Mouse (Mus musculus) cortical plate, adult 2 months (tissue): Measurements from ENCODE around the gene Olfr1250. TPM values are rescaled to one million over a fixed set of nuclear protein-coding genes. Genes with fewer than 3 reads are reported as not detected.
"Not testable (repeated sequence)": the region's sequence is repeated elsewhere in the genome, so short reads cannot be mapped to it uniquely, and the experiment has no call there.

Experiments used
- H3K27ac ChIP-seq: fragments of 200-500 bp; 2 replicates; pipeline ENCODE4 v1.5.1; 2012; ENCODE audit warnings: low read length, control low read depth, inconsistent platforms; ENCODE audit not compliant: insufficient read depth
- H3K4me1 ChIP-seq: fragments of 200-500 bp; 2 replicates; pipeline ENCODE4 v1.6.1; 2011; ENCODE audit warnings: low read length; ENCODE audit not compliant: control insufficient read depth, insufficient read depth
- H3K4me3 ChIP-seq: fragments of 200-500 bp; 2 replicates; pipeline ENCODE4 v1.5.1; 2011; ENCODE audit warnings: mild to moderate bottlenecking, low read length, control low read depth; ENCODE audit not compliant: insufficient read depth
- CTCF ChIP-seq: fragments of 200-500 bp; IDR thresholded peaks from 2 replicates; pipeline ENCODE4 v1.5.1; 2011; ENCODE audit warnings: mild to moderate bottlenecking, control low read depth, low read length; ENCODE audit not compliant: insufficient read depth; ENCODE audit errors: extremely low read depth
- POLR2A ChIP-seq: fragments of 200-500 bp; IDR thresholded peaks from 2 replicates; pipeline ENCODE4 v1.6.1; 2011; ENCODE audit warnings: mild to moderate bottlenecking, low read length, control low read depth; ENCODE audit not compliant: insufficient read depth; ENCODE audit errors: extremely low read depth
- polyA plus RNA-seq: library from polyadenylated mRNA; depleted of rRNA; stranded (reverse); fragments of >200 nt; gene quantifications from 2 replicates; pipeline ENCODE4 v1.2.3, GENCODE M21; 2012; rRNA removed

Olfr1250 gene
- polyA plus RNA-seq, result not detected in 2 replicates

GRCm38 (mm10) chr2:89661367-89661766, at the start of gene Olfr1250:
Gene Olfr1250 (minus strand): TSS chr2:89661467.
- no peaks in the 10 kb centered on the region for H3K4me1 ChIP-seq
- TF ChIP-seq CTCF (no peak), POLR2A (no peak)

GRCm38 (mm10) chr2:89691980-89692379, 30.7 kb upstream of the Olfr1250 start:
- Histone ChIP-seq H3K4me3 (no peak overlapping the region), H3K4me1 (no peaks in the 10 kb centered on the region), H3K27ac (no peak overlapping the region)
- no peak for TF ChIP-seq CTCF
- TF ChIP-seq POLR2A, result no peak

More at GRCm38 (mm10) chr2:89661367-89661766, at the start of gene Olfr1250:
- H3K27ac ChIP-seq, result no peak within 1 kb of the TSS
- H3K4me3 ChIP-seq, result no peak within 1 kb of the TSS

GRCm38 (mm10) chr2:89671836-89672235, 10.6 kb upstream of the Olfr1250 start, which contains the start of gene Olfr1251:
Gene Olfr1251 (minus strand): TSS chr2:89671936.
- Histone ChIP-seq H3K4me3 (no peak within 1 kb of the TSS), H3K4me1 (no peaks in the 10 kb centered on the region), H3K27ac (no peak within 1 kb of the TSS)
- TF ChIP-seq POLR2A (no peak), CTCF (no peak)

GRCm38 (mm10) chr2:89634883-89635282, 26.4 kb downstream of the Olfr1250 start, which contains the start of gene Olfr1249:
Gene Olfr1249 (minus strand): TSS chr2:89634983.
- no peak for TF ChIP-seq POLR2A
- TF ChIP-seq CTCF, result no peak
- no peak within 1 kb of the TSS for H3K4me3 ChIP-seq
- no peaks in the 10 kb centered on the region for H3K4me1 ChIP-seq
- H3K27ac ChIP-seq, result no peak within 1 kb of the TSS

GRCm38 (mm10) chr2:89618145-89618544, 43.1 kb downstream of the Olfr1250 start, which contains the start of gene Olfr1248:
Gene Olfr1248 (minus strand): TSS chr2:89618245.
- H3K4me1 ChIP-seq, H3K4me3 ChIP-seq: not testable (repeated sequence)

DNA sequence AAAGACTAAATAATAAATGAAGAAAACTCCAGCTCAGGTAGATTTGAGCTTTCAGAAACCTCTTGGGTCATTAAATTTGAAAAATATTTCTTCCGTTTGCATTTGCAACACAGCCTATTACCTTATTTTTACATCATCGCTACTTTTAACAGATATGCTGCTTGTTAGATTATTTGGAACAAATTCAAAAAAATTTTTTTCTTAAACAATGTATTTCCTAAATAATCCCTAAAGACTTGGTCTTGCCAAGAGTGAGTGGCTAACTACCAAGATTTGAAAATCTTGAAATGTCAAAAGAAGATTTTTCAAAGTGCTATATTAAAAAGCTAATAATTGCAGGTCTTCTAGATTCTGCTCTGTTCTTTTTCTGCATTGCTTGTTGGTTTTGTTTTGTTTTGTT, 47.2 kb downstream of the Olfr1250 start, which contains the start of gene Olfr1247:
Olfr1247 (minus strand) TSS at position 101 of the 400 bp plus-strand sequence.
- Histone ChIP-seq H3K4me1 (no peaks in the 10 kb centered on the region), H3K27ac (no peak within 1 kb of the TSS), H3K4me3 (no peak within 1 kb of the TSS)
- TF ChIP-seq POLR2A (no peak), CTCF (no peak)

More at GRCm38 (mm10) chr2:89618145-89618544, 43.1 kb downstream of the Olfr1250 start, which contains the start of gene Olfr1248:
- H3K27ac ChIP-seq, result not testable (repeated sequence)

Other genes with a start within 250 kb of the Olfr1250 start
- not detected in 2 replicates for gene Olfr1239, start 241.1 kb downstream of the Olfr1250 start, polyA plus RNA-seq
- gene Olfr1240, start 218.5 kb downstream of the Olfr1250 start, polyA plus RNA-seq, result not detected in 2 replicates
- gene Olfr1241, start 174.3 kb downstream of the Olfr1250 start, polyA plus RNA-seq, result not detected in 2 replicates
- not detected in 2 replicates for gene Olfr1242, start 163.1 kb downstream of the Olfr1250 start, polyA plus RNA-seq
- not detected in 2 replicates for gene Olfr1243, start 130.0 kb downstream of the Olfr1250 start, polyA plus RNA-seq
- not detected in 2 replicates for gene Olfr1245, start 83.0 kb downstream of the Olfr1250 start, polyA plus RNA-seq
- not detected in 2 replicates for gene Olfr1246, start 68.3 kb downstream of the Olfr1250 start, polyA plus RNA-seq
- 0.02 TPM in 1 of 2 replicates, not detected in the other for gene Olfr1247, start 47.3 kb downstream of the Olfr1250 start, polyA plus RNA-seq
- gene Olfr1248, start 43.2 kb downstream of the Olfr1250 start, polyA plus RNA-seq, result not detected in 2 replicates
- not detected in 2 replicates for gene Olfr1249, start 26.5 kb downstream of the Olfr1250 start, polyA plus RNA-seq
- not detected in 2 replicates for gene Olfr1251, start 10.5 kb upstream of the Olfr1250 start, polyA plus RNA-seq
- not detected in 2 replicates for gene Olfr1252, start 63.5 kb upstream of the Olfr1250 start, polyA plus RNA-seq
- not detected in 2 replicates for gene Olfr1253, start 95.6 kb upstream of the Olfr1250 start, polyA plus RNA-seq
- gene Olfr1254, start 132.2 kb upstream of the Olfr1250 start, polyA plus RNA-seq, result not detected in 2 replicates
- not detected in 2 replicates for gene Olfr1255, start 150.6 kb upstream of the Olfr1250 start, polyA plus RNA-seq
- gene Olfr1256, start 180.1 kb upstream of the Olfr1250 start, polyA plus RNA-seq, result not detected in 2 replicates
- gene Olfr48, start 186.7 kb upstream of the Olfr1250 start, polyA plus RNA-seq, result not detected in 2 replicates
- not detected in 2 replicates for gene Olfr1257, start 217.0 kb upstream of the Olfr1250 start, polyA plus RNA-seq